Mouse (Mus musculus) embryonic stem cell, embryonic (primary cell): ENCODE measurements around the gene Wars.
"Not testable (repeated sequence)": the region's sequence is repeated elsewhere in the genome, so short reads cannot be mapped to it uniquely, and the experiment has no call there.

ENCODE experiments used
- CTCF ChIA-PET, 4 experiments: fragments of 300-600 bp in 2 of 4; fragments of 350-600 bp in 2 of 4; sonication (Branson Sonifier 250); formaldehyde crosslinking; loops; one replicate each; lab custom pipeline; 2022; ENCODE audit warnings: inconsistent platforms in 2 of 4; lab: Charles Lee
- POLR2A ChIA-PET, 4 experiments: fragments of 300-600 bp in 2 of 4; fragments of 350-600 bp in 2 of 4; sonication (Branson Sonifier 250); formaldehyde crosslinking; loops; one replicate each; lab custom pipeline; 2022; ENCODE audit warnings: antibody characterized with exemption in 4 of 4, inconsistent platforms in 1 of 4; lab: Charles Lee

Wars gene

DNA sequence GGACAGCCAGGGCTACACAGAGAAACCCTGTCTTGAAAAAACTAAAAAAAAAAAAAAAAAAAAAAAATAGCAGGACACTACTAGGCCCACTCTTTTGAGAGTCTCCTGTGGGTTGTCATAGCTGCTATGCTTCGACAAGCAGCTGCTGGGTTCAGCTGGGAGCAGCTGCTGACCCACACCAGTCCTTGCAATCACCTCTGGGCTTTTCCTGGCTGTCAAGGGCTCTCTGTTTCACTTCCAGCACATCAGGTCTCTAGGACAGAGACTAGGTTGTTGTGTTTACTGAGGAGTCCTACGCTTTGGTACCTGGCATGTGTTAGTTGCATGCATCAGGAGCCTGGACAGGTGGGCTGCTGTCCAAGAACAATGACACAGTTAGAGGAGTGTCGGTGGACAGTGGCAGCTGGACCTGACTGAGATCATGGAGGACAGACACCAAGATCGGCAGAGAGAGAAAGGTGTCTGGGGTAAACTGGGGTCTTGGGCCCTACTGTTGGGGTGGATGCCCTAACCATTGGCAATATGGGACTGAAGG lies 44.4 kb downstream of the Wars start:
- ChIA-PET POLR2A (interaction anchor here in 2 of 4 experiments (0.8 to 1.5 kb wide), 2 partner anchors 9 to 45 kb away, joined by 3 to 5 read pairs; partner anchors contain the start of gene Wars (in 1 of the 2)), CTCF (interaction anchor here in 2 of 4 experiments (0.6 kb wide), 2 partner anchors 10 to 296 kb away, joined by 4 to 5 read pairs; no protein-coding TSS in a partner anchor)

DNA sequence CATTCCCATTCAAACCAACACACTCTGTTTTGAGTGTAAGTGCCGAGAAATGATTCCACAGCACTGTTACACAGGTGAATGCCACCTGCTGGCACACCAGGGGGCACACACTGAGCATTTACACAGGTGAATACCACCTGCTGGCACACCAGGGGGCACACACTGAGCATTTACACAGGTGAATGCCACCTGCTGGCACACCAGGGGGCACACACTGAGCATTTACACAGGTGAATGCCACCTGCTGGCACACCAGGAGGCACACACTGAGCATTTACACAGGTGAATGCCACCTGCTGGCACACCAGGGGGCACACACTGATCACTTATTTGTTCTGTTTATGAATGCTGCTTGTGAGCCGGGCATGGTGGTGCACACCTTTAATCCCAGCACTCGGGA lies 45.9 kb downstream of the Wars start:
- POLR2A ChIA-PET, result interaction anchor here in 1 of 4 experiments (0.7 kb wide), 1 partner anchor 154 kb away, joined by 3 read pairs; no protein-coding TSS in a partner anchor
- CTCF ChIA-PET, result not testable (repeated sequence)

GRCm38 (mm10) chr12:108842663-108843062 lies 51.3 kb downstream of the Wars start:
- ChIA-PET POLR2A (interaction anchor here in 2 of 4 experiments (0.6 to 5.9 kb wide), 3 partner anchors 15 to 294 kb away, joined by 6 to 32 read pairs (median 6); no protein-coding TSS in a partner anchor), CTCF (no interaction called here)

- ChIA-PET POLR2A (interaction anchor here in 1 of 4 experiments (0.9 to 5.9 kb wide), 5 partner anchors 13 to 71 kb away, joined by 3 to 32 read pairs (median 3); no protein-coding TSS in a partner anchor), CTCF (no interaction called here)
Measured at GRCm38 (mm10) chr12:108841181-108841580, 52.8 kb downstream of the Wars start.

GRCm38 (mm10) chr12:108836722-108837121 lies 57.3 kb downstream of the Wars start:
- POLR2A ChIA-PET, result interaction anchor here in 2 of 4 experiments (0.6 to 3.0 kb wide), 16 partner anchors 8 to 1719 kb away, joined by 3 to 17 read pairs (median 4); partner anchors contain the start of genes Wars (in 1 of the 2), Wdr25 (in 1 of the 2) and Yy1 (in 1 of the 2)
- CTCF ChIA-PET, result interaction anchor here (0.6 to 1.8 kb wide), 5 partner anchors 8 to 232 kb away, joined by 3 to 7 read pairs (median 3); no protein-coding TSS in a partner anchor

- CTCF ChIA-PET, result interaction anchor here in 2 of 4 experiments (0.6 to 1.8 kb wide), 3 partner anchors 130 to 671 kb away, joined by 3 to 9 read pairs (median 4); no protein-coding TSS in a partner anchor
- POLR2A ChIA-PET, result interaction anchor here in 2 of 4 experiments (0.7 to 3.0 kb wide), 17 partner anchors 9 to 1610 kb away, joined by 3 to 17 read pairs (median 4); partner anchors contain the start of genes Evl (in 1 of the 2), Wars (in 1 of the 2), Wdr25 (in 1 of the 2) and Yy1 (in 1 of the 2)
Measured at GRCm38 (mm10) chr12:108835840-108836409, 58.0 kb downstream of the Wars start, which contains the start of the genes Slc25a29 and Slc25a47. Gene Slc25a29, minus strand, starts transcription at chr12:108835883. Gene Slc25a47, plus strand, starts transcription at chr12:108836046.

DNA sequence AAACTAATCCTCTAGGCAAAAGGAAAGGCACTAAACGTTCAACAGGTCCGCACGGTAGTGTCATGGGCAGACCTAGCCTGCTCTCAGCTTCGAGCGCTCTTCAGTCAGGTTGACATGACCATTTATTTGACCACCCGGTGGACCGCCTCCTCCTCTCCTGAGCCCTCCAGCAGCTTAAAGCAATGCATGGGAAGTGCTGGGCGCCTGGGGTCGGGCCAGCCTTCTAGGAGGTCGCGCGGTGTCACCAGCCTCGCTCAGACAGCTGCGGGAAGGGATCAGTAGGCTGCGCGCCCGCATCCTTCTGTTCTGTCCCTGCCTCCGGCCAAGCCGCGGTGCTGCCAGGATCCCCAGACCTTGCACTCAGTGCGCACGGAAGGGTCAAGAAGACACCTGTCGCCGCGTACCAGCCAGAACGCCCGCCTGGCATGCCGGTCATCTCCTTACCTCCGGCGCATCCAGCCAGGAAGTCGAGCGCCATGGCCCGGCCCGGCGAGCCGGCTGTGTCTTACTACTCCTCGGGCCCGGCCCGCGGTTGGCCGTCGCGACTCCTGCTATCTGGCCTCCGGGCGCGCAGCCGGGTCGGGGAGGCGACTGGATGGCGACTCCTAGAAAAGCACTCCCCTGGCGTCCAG lies 58.6 kb downstream of the Wars start:
- CTCF ChIA-PET, result interaction anchor here in 3 of 4 experiments (0.6 to 1.8 kb wide), 4 partner anchors 60 to 671 kb away, joined by 3 to 9 read pairs (median 4); no protein-coding TSS in a partner anchor
- POLR2A ChIA-PET, result interaction anchor here in 2 of 4 experiments (0.8 to 3.0 kb wide), 13 partner anchors 9 to 281 kb away, joined by 3 to 17 read pairs (median 5); partner anchors contain the start of genes Evl (in 1 of the 2), Wars (in 1 of the 2) and Wdr25 (in 1 of the 2)

DNA sequence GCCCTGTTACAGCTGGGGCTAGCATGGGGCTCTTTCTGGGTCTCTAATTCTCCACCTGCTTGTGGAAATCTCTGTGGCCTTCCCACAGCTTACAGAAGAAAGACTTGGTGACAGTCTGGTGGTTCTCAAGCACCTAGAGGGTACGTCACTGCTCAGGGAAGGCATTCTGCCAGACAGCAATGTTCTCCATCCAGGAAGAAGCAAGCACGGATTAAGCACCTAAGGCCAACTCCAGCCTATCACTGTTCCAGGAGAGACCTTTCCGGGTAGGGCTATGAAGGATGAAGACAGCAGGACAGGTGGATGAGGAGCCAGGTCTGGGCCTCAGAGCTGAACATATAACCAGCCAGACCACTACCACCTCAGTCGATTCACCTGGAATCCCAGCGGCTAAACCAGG lies 59.2 kb downstream of the Wars start:
- CTCF ChIA-PET, result interaction anchor here in 2 of 4 experiments (1.2 to 1.8 kb wide), 2 partner anchors 61 to 129 kb away, joined by 4 read pairs; no protein-coding TSS in a partner anchor
- POLR2A ChIA-PET, result interaction anchor here in 2 of 4 experiments (0.8 to 3.0 kb wide), 6 partner anchors 14 to 281 kb away, joined by 4 to 17 read pairs (median 7); partner anchors contain the start of genes Evl (in 1 of the 2), Wars (in 1 of the 2) and Wdr25 (in 1 of the 2)

DNA sequence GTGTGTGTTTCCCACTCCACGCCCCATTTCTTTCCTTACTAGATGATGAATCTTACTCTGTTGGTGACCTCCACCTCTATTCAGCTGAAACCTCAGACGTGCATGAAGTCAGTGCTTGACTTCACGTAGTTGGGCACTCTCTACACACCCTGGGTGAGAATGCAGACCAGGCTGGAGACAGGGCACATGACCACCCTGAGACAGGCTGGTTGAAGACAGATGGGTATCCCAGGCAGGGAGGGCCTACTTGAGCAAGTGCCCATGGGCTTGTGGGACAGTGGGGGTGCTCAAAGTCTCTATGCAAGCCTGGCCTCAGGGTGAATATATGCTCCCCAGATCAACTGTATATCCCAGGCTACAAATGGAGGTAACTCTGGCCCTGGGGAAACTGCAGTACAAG lies 59.6 kb downstream of the Wars start:
- POLR2A ChIA-PET, result interaction anchor here in 1 of 4 experiments (2.2 to 3.0 kb wide), 2 partner anchors 14 to 21 kb away, joined by 6 to 17 read pairs; no protein-coding TSS in a partner anchor

GRCm38 (mm10) chr12:108833408-108833807 lies 60.6 kb downstream of the Wars start:
- ChIA-PET CTCF (no interaction called here), POLR2A (interaction anchor here in 1 of 4 experiments (0.6 to 8.7 kb wide), 5 partner anchors 15 to 41 kb away, joined by 3 to 41 read pairs (median 5); partner anchors contain the start of gene Yy1)

More for the DNA sequence above, 59.6 kb downstream of the Wars start:
- CTCF ChIA-PET, result interaction anchor here in 1 of 4 experiments (1.2 kb wide), 1 partner anchor 61 kb away, joined by 4 read pairs; no protein-coding TSS in a partner anchor

DNA sequence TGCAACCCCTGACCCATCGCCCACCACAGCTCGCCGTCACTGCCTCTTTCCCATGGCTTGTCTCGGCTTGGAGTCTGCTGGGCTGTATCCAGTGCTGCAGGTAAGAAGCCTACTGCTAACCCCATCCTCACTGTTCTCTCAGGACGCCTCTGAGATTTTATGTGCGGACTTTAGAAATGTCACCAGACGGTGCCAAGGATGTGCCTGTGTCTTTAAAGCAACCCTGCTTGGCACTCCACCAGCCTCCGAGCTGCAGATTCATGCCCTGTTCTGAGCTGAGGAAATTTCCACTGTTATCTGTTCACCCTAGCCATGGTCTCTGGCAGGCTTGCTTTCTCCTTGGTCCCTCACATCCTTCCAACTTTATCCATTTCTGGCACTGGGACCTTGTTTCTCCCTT lies 61.1 kb downstream of the Wars start:
- POLR2A ChIA-PET, result interaction anchor here in 2 of 4 experiments (0.7 to 8.7 kb wide), 7 partner anchors 13 to 41 kb away, joined by 3 to 41 read pairs (median 5); partner anchors contain the start of gene Yy1 (in 1 of the 2)

DNA sequence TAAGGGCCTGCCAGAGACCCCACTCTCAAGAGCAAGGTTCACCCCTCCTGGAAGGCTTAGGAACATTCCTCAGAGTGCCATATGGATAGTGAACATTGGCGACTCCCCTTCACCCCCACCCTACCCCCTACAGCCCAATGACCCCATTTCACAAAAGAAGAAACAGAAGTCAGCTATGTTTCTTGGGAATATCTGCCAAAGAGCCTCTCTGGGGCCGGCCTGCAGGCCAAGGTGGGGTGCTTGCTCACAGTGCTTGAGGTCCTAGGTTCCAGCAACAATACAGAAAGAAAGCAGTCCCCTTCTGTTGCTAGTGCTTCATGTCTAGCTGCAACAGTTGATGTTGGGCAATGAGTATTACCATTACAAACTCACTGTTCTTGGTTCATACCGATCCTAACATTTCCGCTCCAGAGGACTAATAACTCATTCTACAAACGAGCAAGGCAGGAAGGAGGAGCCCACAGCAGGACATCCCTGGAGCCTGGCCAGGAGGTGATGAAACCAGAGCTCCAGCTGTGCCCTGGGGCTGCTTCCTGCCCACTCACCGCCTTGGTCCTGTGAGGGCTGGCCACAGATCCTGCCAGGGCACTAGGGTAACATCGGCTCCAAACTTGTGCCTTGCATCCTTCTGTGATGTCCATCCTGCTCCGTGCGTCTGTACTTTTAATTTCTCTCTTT lies 61.9 kb downstream of the Wars start:
- CTCF ChIA-PET, result interaction anchor here in 1 of 4 experiments (0.6 kb wide), 1 partner anchor 1167 kb away, joined by 3 read pairs; no protein-coding TSS in a partner anchor
- POLR2A ChIA-PET, result interaction anchor here in 2 of 4 experiments (0.7 to 8.7 kb wide), 6 partner anchors 12 to 40 kb away, joined by 3 to 41 read pairs (median 6); partner anchors contain the start of gene Yy1 (in 1 of the 2)

More for the DNA sequence above, 61.1 kb downstream of the Wars start:
- CTCF ChIA-PET, result no interaction called here

GRCm38 (mm10) chr12:108830358-108830757 lies 63.6 kb downstream of the Wars start:
- ChIA-PET POLR2A (interaction anchor here in 1 of 4 experiments (0.9 to 8.7 kb wide), 6 partner anchors 9 to 64 kb away, joined by 3 to 41 read pairs (median 5); partner anchors contain the start of gene Yy1), CTCF (interaction anchor here in 2 of 4 experiments (0.5 to 1.1 kb wide), 3 partner anchors 11 to 302 kb away, joined by 3 to 4 read pairs (median 4); no protein-coding TSS in a partner anchor)

DNA sequence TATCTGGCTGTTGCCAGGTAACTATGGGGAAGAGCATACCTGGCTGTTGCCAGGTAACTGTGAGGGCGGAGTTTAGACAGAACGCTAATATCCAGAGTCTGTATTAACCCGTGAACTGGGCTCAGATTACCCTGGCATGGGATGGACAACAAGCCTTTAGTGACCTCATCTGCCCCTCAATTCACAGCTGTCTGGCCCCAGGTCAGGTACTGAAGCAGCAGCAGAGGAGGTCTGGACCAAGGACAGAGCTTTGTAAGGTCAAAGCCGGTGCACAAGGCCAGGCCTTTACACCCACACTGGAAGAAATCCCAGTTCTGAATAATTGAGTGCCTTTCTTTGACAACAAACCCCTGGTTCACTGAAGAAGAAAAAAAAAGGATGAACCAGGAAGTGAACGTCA lies 64.3 kb downstream of the Wars start:
- ChIA-PET POLR2A (interaction anchor here in 1 of 4 experiments (1.4 to 8.7 kb wide), 3 partner anchors 11 to 65 kb away, joined by 5 to 41 read pairs (median 5); no protein-coding TSS in a partner anchor), CTCF (interaction anchor here in 1 of 4 experiments (1.0 kb wide), 1 partner anchor 15 kb away, joined by 3 read pairs; no protein-coding TSS in a partner anchor)

DNA sequence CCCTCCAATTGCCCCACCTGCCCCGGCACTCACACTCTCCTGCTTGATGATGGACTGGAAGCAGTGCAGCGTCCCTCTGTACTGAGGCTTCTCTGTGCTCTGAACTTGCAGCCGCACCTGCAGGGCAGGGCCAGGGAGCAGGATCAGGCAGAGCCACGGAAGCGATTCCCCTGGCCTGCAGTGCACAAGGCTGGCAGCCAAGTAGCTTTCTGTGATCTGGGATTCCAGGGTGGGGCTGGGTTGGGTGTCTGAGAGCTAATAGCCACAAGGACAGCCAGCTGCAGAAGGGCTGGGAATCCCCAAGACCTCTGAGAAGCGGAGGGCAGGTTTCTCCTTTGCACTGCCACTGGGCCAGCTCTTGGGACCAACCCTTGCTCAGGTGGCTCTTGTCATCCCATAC lies 66.3 kb downstream of the Wars start:
- ChIA-PET CTCF (interaction anchor here in 3 of 4 experiments (0.6 to 1.5 kb wide), 9 partner anchors 8 to 673 kb away, joined by 3 to 4 read pairs (median 3); no protein-coding TSS in a partner anchor), POLR2A (interaction anchor here in 2 of 4 experiments (0.7 to 8.7 kb wide), 11 partner anchors 9 to 70 kb away, joined by 3 to 41 read pairs (median 4); partner anchors contain the start of gene Yy1 (in 1 of the 2))

DNA sequence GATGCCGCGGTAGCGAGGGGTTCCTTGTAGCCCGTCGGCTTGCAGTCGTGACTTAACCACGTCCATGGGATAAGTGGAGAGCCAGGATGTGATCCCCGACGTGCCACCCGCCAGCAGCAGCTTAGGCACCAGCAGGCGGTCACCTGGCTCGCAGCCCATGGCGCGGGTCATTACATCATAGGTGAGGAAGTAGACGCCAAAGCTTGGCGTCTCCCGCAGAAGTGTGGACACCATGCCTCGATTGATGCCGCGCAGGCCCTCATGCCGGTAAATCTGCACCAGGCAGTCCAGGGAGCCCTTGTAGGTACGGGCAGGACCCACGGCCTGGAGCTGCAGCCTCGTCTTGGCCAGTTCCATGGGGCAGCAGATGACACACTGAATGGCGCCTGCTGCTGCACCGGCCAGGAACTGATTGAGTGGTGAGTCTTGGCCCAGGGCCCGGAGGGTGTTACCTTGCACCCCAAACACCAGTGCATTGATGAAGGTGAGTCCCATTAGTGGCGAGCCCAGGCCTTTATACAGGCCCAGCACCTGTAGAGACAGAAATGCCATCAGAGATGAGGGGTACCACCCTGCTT lies 66.9 kb downstream of the Wars start:
- ChIA-PET CTCF (interaction anchor here in 2 of 4 experiments (0.6 to 1.5 kb wide), 5 partner anchors 20 to 674 kb away, joined by 3 to 4 read pairs (median 3); no protein-coding TSS in a partner anchor), POLR2A (interaction anchor here in 2 of 4 experiments (0.7 to 8.7 kb wide), 12 partner anchors 8 to 35 kb away, joined by 3 to 41 read pairs (median 4); partner anchors contain the start of genes Slc25a29 (in 1 of the 2), Slc25a47 (in 1 of the 2) and Yy1 (in 1 of the 2))
